Mouse (Mus musculus) lung, postnatal 0 days (tissue): ENCODE measurements around the gene Mdm2.

Experiments
- CTCF ChIP-seq: IDR thresholded peaks from 2 replicates; pipeline ENCODE4 v1.5.1; 2016; ENCODE audit warnings: antibody characterized with exemption, mild to moderate bottlenecking
- EP300 ChIP-seq: IDR thresholded peaks from 2 replicates; pipeline ENCODE4 v1.6.1; 2016; ENCODE audit warnings: antibody characterized with exemption, mild to moderate bottlenecking, control low read depth

DNA sequence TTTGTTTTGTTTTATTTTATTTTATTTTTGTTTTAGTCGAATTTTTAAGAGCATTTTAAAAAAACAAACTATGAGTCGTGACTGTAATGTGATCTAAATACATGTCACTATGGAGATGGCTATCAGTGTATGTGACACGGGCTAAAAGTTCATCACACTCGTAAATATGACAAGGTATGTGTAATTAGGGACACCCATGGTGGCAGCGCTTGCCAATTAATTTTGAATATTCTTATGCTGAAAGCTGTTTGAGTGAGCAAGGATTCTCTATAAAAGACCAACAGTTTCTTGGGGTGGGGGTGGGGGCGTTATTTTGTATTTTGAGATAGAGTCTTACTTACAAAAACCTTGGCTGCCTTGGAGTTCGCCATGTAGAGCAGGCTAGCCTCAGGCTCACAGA, 15.1 kb upstream of the Mdm2 start:
- TF ChIP-seq CTCF (no peak), EP300 (no peak)
